Mouse (Mus musculus) gastrocnemius, adult 2 months (tissue): ENCODE results near the gene Mafb. TPM values are rescaled to one million over a fixed set of nuclear protein-coding genes. Genes with fewer than 3 reads are reported as not detected.

Experiments
- DNase-seq: peaks from one replicate; pipeline ENCODE4 v3.0.0; 2022
- H3K27ac ChIP-seq: fragments of 200-600 bp; 2 replicates; pipeline ENCODE4 v1.8.1; 2022; ENCODE audit warnings: mild to moderate bottlenecking
- H3K4me3 ChIP-seq: fragments of 200-600 bp; 2 replicates; pipeline ENCODE4 v1.8.1; 2022; ENCODE audit warnings: mild to moderate bottlenecking, moderate library complexity
- CTCF ChIP-seq: fragments of 200-600 bp; IDR thresholded peaks from 2 replicates; pipeline ENCODE4 v1.8.1; 2022; ENCODE audit warnings: antibody characterized with exemption, mild to moderate bottlenecking, moderate library complexity
- intact Hi-C: fragments of 180-260 bp; cut with DNase I; formaldehyde crosslinking; loops from one replicate; pipeline ENCODE4 v1.15.1; 2025
- long read RNA-seq, 2 experiments: library from polyadenylated mRNA; stranded (forward); transcript quantifications; one replicate each; pipeline ENCODE4 v2.0.0; 2021
- total RNA-seq, 2 experiments: library from RNA; stranded (reverse); gene quantifications; 2 replicates each; pipeline ENCODE4 v1.2.3; 2021

The Mafb gene
- 10 to 100 TPM; 86.4 to 94.2 TPM for total RNA-seq
- long read RNA-seq, experiment 1, transcript Mafb-201 (1 exons, 3,363 nt): major isoform, 34 of 34 reads
- long read RNA-seq, experiment 1, partial matches to known transcripts: 0 of 34 reads
- long read RNA-seq, experiment 1, other reads (novel, unspliced or antisense): 0 of 34 reads
- long read RNA-seq, experiment 2, transcript Mafb-201 (1 exons, 3,363 nt): major isoform, 20 of 21 reads
- long read RNA-seq, experiment 2, partial matches to known transcripts: 0 of 21 reads
- long read RNA-seq, experiment 2, other reads (novel, unspliced or antisense): 1 of 21 reads

DNA sequence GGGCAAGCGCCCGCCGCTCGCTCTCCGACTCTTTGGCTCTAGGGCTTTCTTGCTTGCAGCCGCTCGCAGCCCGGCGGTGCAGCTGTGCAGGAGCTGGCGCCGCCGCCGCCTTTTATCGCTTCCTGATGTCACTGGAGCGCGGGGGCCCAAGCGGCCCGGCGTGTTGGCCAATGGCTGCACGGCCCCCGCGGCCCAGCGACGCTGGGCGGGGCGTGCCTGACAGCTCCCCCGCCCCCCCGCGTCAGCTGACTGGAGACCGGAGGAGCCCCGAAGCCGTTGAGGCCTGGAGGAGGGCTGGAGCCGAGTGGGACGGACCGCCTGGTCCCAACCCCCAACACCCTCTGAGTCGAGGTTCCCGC lies at the start of gene Mafb:
Gene Mafb, minus strand, starts transcription at position 86 of the 359 bp plus-strand sequence.
- intact Hi-C loops: loop anchor here (5.0 to 10.0 kb wide), 4 partner anchors 195 to 1312 kb away; no protein-coding TSS in a partner anchor
- TF ChIP-seq CTCF: no peak
- DNase-seq: peak; percentile 99
- Histone ChIP-seq H3K27ac (peak within 1 kb of the TSS; percentile 95), H3K4me3 (peak within 1 kb of the TSS; percentile 94)

GRCm38 (mm10) chr2:160415161-160415560 lies 48.3 kb upstream of the Mafb start:
- intact Hi-C loops: loop anchor here (2.0 kb wide), 1 partner anchor 20 kb away; no protein-coding TSS in a partner anchor

GRCm38 (mm10) chr2:160414736-160415135 lies 47.9 kb upstream of the Mafb start:
- Histone ChIP-seq H3K27ac (no peak overlapping the region), H3K4me3 (no peak overlapping the region)
- no peak for TF ChIP-seq CTCF
- intact Hi-C loops: loop anchor here (1.0 to 2.0 kb wide), 2 partner anchors 20 to 164 kb away; no protein-coding TSS in a partner anchor
- DNase-seq: no peak

More at GRCm38 (mm10) chr2:160415161-160415560, 48.3 kb upstream of the Mafb start:
- no peak overlapping the region for H3K4me3 ChIP-seq
- no peak for TF ChIP-seq CTCF
- no peak for DNase-seq
- no peak overlapping the region for H3K27ac ChIP-seq

- TF ChIP-seq CTCF: peak; percentile 54
- DNase-seq: no peak
- intact Hi-C loops: loop anchor here (1.0 to 2.0 kb wide), 2 partner anchors 19 to 164 kb away; no protein-coding TSS in a partner anchor
- Histone ChIP-seq H3K4me3 (no peak overlapping the region), H3K27ac (no peak overlapping the region)
These were observed 47.1 kb upstream of the Mafb start for GRCm38 (mm10) chr2:160413982-160414381.

DNA sequence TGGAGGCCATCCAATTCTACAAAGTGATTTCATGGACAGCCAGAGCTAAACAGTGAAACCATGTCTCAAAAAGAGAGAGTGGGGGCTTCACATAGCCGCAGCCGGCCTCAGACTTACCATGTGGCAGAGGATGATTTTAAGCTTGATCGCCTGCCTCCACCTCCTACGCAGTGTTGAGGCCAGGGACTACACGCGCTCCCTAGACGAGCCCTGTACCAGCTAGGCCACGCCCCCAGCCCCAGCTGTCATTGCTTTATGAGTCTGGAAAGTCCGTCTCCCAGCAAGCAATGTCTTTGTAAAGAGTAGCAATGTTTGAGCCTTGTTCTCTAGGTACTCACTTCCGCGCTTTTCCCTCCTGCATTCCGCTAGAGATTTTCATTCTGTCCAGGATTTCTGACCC lies 46.2 kb upstream of the Mafb start:
- TF ChIP-seq CTCF: no peak
- DNase-seq: no peak
- H3K4me3 ChIP-seq: no peak overlapping the region
- intact Hi-C loops: no loop called here
- H3K27ac ChIP-seq: no peak overlapping the region

DNA sequence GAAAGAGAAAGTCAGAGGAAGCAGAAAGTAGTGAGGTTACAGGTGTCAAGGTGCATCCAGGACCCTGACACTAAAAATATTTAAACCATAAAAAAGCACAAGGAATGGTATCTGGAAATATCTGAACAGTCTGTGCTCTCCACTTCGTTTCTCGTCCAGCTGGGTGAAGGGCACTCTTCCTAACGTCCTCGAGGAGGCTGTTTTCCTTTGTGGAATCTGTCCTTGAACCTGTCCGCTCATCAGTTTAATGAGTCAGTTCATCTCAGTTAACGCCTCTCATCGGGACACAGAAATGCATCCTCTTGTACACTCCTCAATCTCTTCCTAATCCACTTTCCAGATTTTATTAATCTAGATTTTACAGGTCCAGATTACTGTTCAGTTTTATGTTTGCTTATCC lies 44.6 kb upstream of the Mafb start:
- no peak for TF ChIP-seq CTCF
- no peak for DNase-seq
- Histone ChIP-seq H3K27ac (no peak overlapping the region), H3K4me3 (no peak overlapping the region)
- intact Hi-C loops: no loop called here

- intact Hi-C loops: no loop called here
- DNase-seq: no peak
- no peak overlapping the region for H3K4me3 ChIP-seq
- H3K27ac ChIP-seq: no peak overlapping the region
- peak; percentile 40 for TF ChIP-seq CTCF
These were observed 40.9 kb upstream of the Mafb start for GRCm38 (mm10) chr2:160407720-160408119.

- DNase-seq: no peak
These were observed 30.9 kb upstream of the Mafb start for GRCm38 (mm10) chr2:160397747-160398146.

DNA sequence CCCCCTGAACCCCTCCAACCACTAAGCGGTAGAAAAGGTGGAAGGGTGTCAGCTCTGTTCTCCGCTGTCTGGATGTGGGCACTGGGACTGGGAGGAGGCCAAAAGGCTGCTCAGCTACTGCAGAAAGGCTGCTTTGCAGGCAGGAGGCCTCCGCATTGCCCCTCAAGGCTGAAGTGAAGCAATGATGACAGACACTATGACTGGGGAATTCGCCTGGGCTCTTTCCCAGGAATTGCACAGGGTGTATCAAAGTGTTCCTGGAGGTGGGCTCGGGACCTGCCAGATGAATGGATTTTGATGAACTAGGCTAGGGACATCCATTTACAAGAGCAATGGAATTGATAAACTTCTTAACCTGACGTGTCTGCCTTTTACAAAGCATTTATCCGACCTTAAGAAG lies 27.9 kb upstream of the Mafb start:
- H3K4me3 ChIP-seq: no peak overlapping the region
- intact Hi-C loops: loop anchor here (2.0 kb wide), 1 partner anchor 20 kb away; no protein-coding TSS in a partner anchor
- H3K27ac ChIP-seq: no peak overlapping the region
- no peak for DNase-seq
- TF ChIP-seq CTCF: no peak

More at GRCm38 (mm10) chr2:160397747-160398146, 30.9 kb upstream of the Mafb start:
- Histone ChIP-seq H3K27ac (no peak overlapping the region), H3K4me3 (no peak overlapping the region)
- intact Hi-C loops: no loop called here
- no peak for TF ChIP-seq CTCF

- no peak overlapping the region for H3K4me3 ChIP-seq
- no peak for DNase-seq
- H3K27ac ChIP-seq: no peak overlapping the region
- no peak for TF ChIP-seq CTCF
- intact Hi-C loops: no loop called here
These were observed 25.8 kb upstream of the Mafb start for GRCm38 (mm10) chr2:160392648-160393047.

- TF ChIP-seq CTCF: no peak
- DNase-seq: no peak
- Histone ChIP-seq H3K27ac (no peak overlapping the region), H3K4me3 (no peak overlapping the region)
- intact Hi-C loops: no loop called here
These were observed 21.7 kb upstream of the Mafb start for GRCm38 (mm10) chr2:160388596-160388995.

- no peak overlapping the region for H3K4me3 ChIP-seq
- H3K27ac ChIP-seq: no peak overlapping the region
- intact Hi-C loops: no loop called here
- no peak for TF ChIP-seq CTCF
- no peak for DNase-seq
These were observed 16.6 kb upstream of the Mafb start for GRCm38 (mm10) chr2:160383418-160383817.

GRCm38 (mm10) chr2:160378271-160378670 lies 11.4 kb upstream of the Mafb start:
- TF ChIP-seq CTCF: peak; percentile 93
- DNase-seq: no peak
- intact Hi-C loops: loop anchor here (10.0 kb wide), 1 partner anchor 197 kb away; no protein-coding TSS in a partner anchor

More at GRCm38 (mm10) chr2:160378271-160378670, 11.4 kb upstream of the Mafb start:
- Histone ChIP-seq H3K4me3 (no peak overlapping the region), H3K27ac (no peak overlapping the region)
